Mouse (Mus musculus): ENCODE measurements around the gene Tdrkh. TPM values are rescaled to one million over a fixed set of nuclear protein-coding genes. Genes with fewer than 3 reads are reported as not detected.

Tdrkh gene
- total RNA-seq, 2 experiments from 2014 or later = 44.1 TPM

Other genes starting within 250 kb of the Tdrkh start
- not detected for gene Gm10696, start 235.1 kb upstream of the Tdrkh start, total RNA-seq (2021)
- not detected for gene Gm5286, start 216.6 kb upstream of the Tdrkh start, total RNA-seq (2021)
- gene Gm4778, start 149.2 kb upstream of the Tdrkh start, total RNA-seq (2021) = not detected
- 10 to 100 TPM; 24.0 to 26.6 TPM for gene Them4, start 103.2 kb upstream of the Tdrkh start, total RNA-seq (2021)
- not detected for gene Them5, start 71.2 kb upstream of the Tdrkh start, total RNA-seq (2021)
- under 1 TPM; 0.54 to 0.56 TPM for gene C2cd4d, start 50.8 kb upstream of the Tdrkh start, total RNA-seq (2021)
- gene Rorc, start 40.5 kb upstream of the Tdrkh start, total RNA-seq (2021) = under 1 TPM; 0.52 to 0.57 TPM
- 1 to 10 TPM in 1 of 2 experiments, under 1 TPM in 1; 0.99 to 1.1 TPM for gene Lingo4, start 14.8 kb upstream of the Tdrkh start, total RNA-seq (2021)
- gene Mrpl9, start 30.0 kb downstream of the Tdrkh start, total RNA-seq (2021) = 10 to 100 TPM; 42.1 to 46.8 TPM
- gene Oaz3, start 30.6 kb downstream of the Tdrkh start, total RNA-seq (2021) = not detected
- gene Celf3, start 65.0 kb downstream of the Tdrkh start, total RNA-seq (2021) = 100 to 1,000 TPM; 165 to 198 TPM
- 1 to 10 TPM; 5.8 to 6.9 TPM for gene Riiad1, start 67.1 kb downstream of the Tdrkh start, total RNA-seq (2021)
- 100 to 1,000 TPM in 1 of 2 experiments, 10 to 100 TPM in 1; 96.6 to 103 TPM for gene Snx27, start 169.4 kb downstream of the Tdrkh start, total RNA-seq (2021)
- gene Gm10972, start 229.8 kb downstream of the Tdrkh start, total RNA-seq (2021) = not detected
- 1 to 10 TPM; 2.0 to 2.2 TPM for gene Tuft1, start 245.6 kb downstream of the Tdrkh start, total RNA-seq (2021)

All from layer of hippocampus, postnatal 25 days (tissue).